Mouse (Mus musculus) left cerebral cortex, adult 2 months (tissue): Measurements from ENCODE around the gene Ncoa4. TPM values are rescaled to one million over a fixed set of nuclear protein-coding genes. Genes with fewer than 3 reads are reported as not detected.
A peak's percentile ranks its signal among the peaks of the same experiment; 100 is the strongest.
"Not testable (repeated sequence)": the region's sequence is repeated elsewhere in the genome, so short reads cannot be mapped to it uniquely, and the experiment has no call there.

ENCODE experiments used
- DNase-seq, 2 experiments: peaks; one replicate each; pipeline ENCODE4 v3.0.0; 2021 to 2022; ENCODE audit warnings: low spot score in 2 of 2, mixed read lengths in 1 of 2; ENCODE audit errors: extremely low spot score in 1 of 2
- H3K27ac ChIP-seq: fragments of 200-600 bp; 2 replicates; pipeline ENCODE4 v1.8.1; 2022
- H3K4me3 ChIP-seq: fragments of 200-600 bp; 2 replicates; pipeline ENCODE4 v1.8.1; 2022
- CTCF ChIP-seq: fragments of 200-600 bp; IDR thresholded peaks from 2 replicates; pipeline ENCODE4 v1.8.1; 2022; ENCODE audit warnings: antibody characterized with exemption, mild to moderate bottlenecking, moderate library complexity
- intact Hi-C: fragments of 180-260 bp; cut with DNase I; formaldehyde crosslinking; loops from one replicate; pipeline ENCODE4 v1.15.1; 2025
- total RNA-seq, 2 experiments: library from RNA; stranded (reverse); gene quantifications; 2 replicates each; pipeline ENCODE4 v1.2.3; 2021

Gene Ncoa4
- total RNA-seq, 2 experiments from 2014 or later: 83.6 to 98.8 TPM

DNA sequence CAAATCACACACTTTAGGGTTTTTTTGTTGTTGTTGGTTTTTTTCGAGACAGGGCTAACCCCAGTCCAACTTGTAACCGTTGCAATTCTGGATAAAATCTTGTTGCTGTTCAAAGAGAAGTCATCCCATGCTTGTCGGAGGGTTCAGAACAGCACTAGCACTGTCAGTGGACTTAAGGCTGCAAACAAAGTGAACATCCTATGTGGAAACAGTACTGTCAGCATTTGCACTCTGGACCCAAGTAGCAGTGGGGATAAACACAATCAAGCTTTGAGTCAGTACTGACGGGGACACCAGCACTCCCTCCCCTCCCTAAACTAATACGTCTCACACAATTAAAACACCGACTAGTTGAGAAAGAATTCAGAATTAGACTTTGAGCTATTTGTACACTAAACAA lies 21.2 kb downstream of the Ncoa4 start:
- H3K27ac ChIP-seq: no peak overlapping the region
- DNase-seq: no peak
- intact Hi-C loops: loop anchor here (5.0 kb wide), 1 partner anchor 474 kb away; no protein-coding TSS in a partner anchor
- TF ChIP-seq CTCF: no peak
- no peak overlapping the region for H3K4me3 ChIP-seq

DNA sequence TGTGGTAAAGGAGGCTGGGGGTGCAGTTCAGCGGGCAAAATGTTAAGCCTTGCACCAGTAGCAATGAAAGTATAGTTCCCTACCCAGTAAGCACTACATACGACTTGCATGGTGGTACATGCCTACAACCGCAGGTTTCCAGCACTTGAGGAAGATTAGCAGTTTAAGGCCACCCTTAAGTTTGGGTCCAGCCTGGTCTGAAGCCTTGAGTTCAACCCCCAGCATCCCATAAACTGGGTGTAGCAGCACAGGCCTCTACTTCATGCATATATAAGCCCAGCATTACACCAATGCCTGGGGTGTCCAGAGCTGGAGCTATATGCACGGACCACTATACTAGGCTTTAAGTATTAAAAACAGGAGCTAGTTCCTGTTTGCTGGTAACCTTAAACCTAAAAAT lies 24.2 kb downstream of the Ncoa4 start:
- no peak for TF ChIP-seq CTCF
- no peak overlapping the region for H3K4me3 ChIP-seq

GRCm38 (mm10) chr14:32190627-32191391 lies 31.1 kb downstream of the Ncoa4 start:
- intact Hi-C loops: no loop called here
- Histone ChIP-seq H3K4me3 (no peak overlapping the region), H3K27ac (no peak overlapping the region)
- TF ChIP-seq CTCF: no peak
- no peak for DNase-seq

More for the DNA sequence above, 24.2 kb downstream of the Ncoa4 start:
- DNase-seq: no peak
- H3K27ac ChIP-seq: no peak overlapping the region
- intact Hi-C loops: loop anchor here (5.0 kb wide), 1 partner anchor 477 kb away; no protein-coding TSS in a partner anchor

GRCm38 (mm10) chr14:32191926-32192325 lies 32.3 kb downstream of the Ncoa4 start:
- no peak overlapping the region for H3K27ac ChIP-seq
- intact Hi-C loops: no loop called here
- DNase-seq: no peak
- TF ChIP-seq CTCF: no peak
- H3K4me3 ChIP-seq: no peak overlapping the region

DNA sequence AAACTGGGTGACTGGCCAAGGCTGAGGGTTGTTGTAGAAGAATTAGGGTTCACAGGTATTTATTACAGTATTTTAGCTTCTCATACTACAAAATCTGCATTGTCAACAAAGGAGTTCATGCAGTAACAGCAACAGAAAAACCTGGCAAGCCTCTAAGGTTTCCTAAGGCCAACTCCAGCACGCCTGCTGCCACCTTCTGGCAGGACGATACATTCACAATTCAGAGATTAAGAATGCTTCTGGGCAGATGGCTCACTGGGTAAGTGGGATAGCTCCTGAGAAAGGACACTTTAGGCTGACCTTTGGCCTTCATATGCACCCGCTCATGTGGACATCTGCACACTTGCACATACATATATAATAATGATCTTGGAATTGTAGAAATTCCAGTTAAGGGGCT lies 32.8 kb downstream of the Ncoa4 start:
- H3K27ac ChIP-seq: no peak overlapping the region
- intact Hi-C loops: no loop called here
- H3K4me3 ChIP-seq: no peak overlapping the region
- peak; percentile 72 for TF ChIP-seq CTCF
- DNase-seq: peak in 1 of 2 experiments; percentile 24

- intact Hi-C loops: not testable (repeated sequence)
Observed at GRCm38 (mm10) chr14:32193557-32193956, 33.9 kb downstream of the Ncoa4 start.

GRCm38 (mm10) chr14:32201354-32201753 lies 41.7 kb downstream of the Ncoa4 start:
- Histone ChIP-seq H3K4me3 (peak overlapping the region; percentile 93), H3K27ac (peak overlapping the region; percentile 70)
- intact Hi-C loops: no loop called here
- no peak for TF ChIP-seq CTCF
- DNase-seq: no peak

More at GRCm38 (mm10) chr14:32193557-32193956, 33.9 kb downstream of the Ncoa4 start:
- not testable (repeated sequence) for H3K4me3 ChIP-seq, H3K27ac ChIP-seq, DNase-seq
- TF ChIP-seq CTCF: peak; percentile 19

GRCm38 (mm10) chr14:32201791-32202451 lies 42.3 kb downstream of the Ncoa4 start, which contains the start of the genes Timm23 and Parg:
TSS of gene Timm23 (minus strand) at chr14:32201898.
TSS of gene Parg (plus strand) at chr14:32201949.
- DNase-seq: peak; percentile 90
- TF ChIP-seq CTCF: no peak
- H3K27ac ChIP-seq: peak within 1 kb of the TSS; percentile 70
- peak within 1 kb of the TSS; percentile 93 for H3K4me3 ChIP-seq
- intact Hi-C loops: no loop called here

DNA sequence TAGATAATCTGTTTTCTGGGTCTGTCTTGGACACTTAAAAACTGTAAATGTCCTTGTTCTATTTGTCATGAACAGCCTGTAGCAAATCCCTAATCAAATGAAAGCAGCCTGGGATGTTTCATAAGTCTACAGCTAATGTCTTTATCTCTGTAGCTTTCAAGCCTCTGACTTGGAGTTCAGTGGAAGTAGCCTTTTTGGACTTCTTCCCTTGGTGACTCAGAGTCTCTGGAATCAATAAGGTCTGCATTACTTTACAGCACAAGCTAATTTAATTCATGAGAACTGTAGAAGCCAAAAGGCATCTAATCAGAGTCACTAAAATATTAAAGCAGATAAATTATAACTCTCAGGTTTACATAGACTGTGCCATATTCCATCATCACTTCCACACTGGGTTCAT lies 66.9 kb downstream of the Ncoa4 start:
- no peak for DNase-seq
- Histone ChIP-seq H3K4me3 (no peak overlapping the region), H3K27ac (no peak overlapping the region)
- intact Hi-C loops: no loop called here
- no peak for TF ChIP-seq CTCF

DNA sequence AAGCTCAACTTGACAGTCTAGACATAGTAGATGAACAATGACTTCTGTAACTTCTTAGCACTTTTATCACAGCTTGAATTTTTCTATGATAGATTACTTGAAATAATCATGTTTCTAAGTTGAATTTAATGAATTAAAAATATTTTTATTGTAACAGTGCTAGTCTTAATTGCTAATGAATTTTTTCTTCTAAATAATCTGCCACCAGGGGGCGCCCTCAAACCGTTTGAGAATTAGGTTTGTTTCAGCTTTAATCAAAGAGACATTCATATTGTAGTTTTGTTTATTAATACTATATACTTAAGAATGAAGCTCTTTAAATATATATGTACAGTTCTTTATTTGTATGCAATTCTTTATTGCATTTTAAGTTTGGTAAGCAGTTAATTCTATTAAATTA lies 69.3 kb downstream of the Ncoa4 start:
- H3K4me3 ChIP-seq: no peak overlapping the region
- peak; percentile 86 for TF ChIP-seq CTCF
- DNase-seq: peak; percentile 43 to 47
- intact Hi-C loops: loop anchor here (1.0 kb wide), 1 partner anchor 253 kb away; no protein-coding TSS in a partner anchor
- H3K27ac ChIP-seq: no peak overlapping the region

Other genes with a start within 250 kb of the Ncoa4 start
- gene Galnt15, start 130.9 kb upstream of the Ncoa4 start, total RNA-seq: 1 to 10 TPM; 2.1 to 2.2 TPM
- 10 to 100 TPM; 13.9 to 16.7 TPM for gene Oxnad1, start 74.5 kb upstream of the Ncoa4 start, total RNA-seq
- gene Dph3, start 74.1 kb upstream of the Ncoa4 start, total RNA-seq: 10 to 100 TPM; 45.3 to 46.2 TPM
- not detected for gene Msmb, start 17.8 kb upstream of the Ncoa4 start, total RNA-seq
- 10 to 100 TPM; 56.1 to 75.8 TPM for gene Timm23, start 42.0 kb downstream of the Ncoa4 start, total RNA-seq
- gene Parg, start 42.1 kb downstream of the Ncoa4 start, total RNA-seq: 10 to 100 TPM; 42.5 to 42.8 TPM
- gene Ogdhl, start 162.2 kb downstream of the Ncoa4 start, total RNA-seq: 100 to 1,000 TPM; 110 to 114 TPM
- gene 1700024G13Rik, start 228.5 kb downstream of the Ncoa4 start, total RNA-seq: not detected